Mouse (Mus musculus) liver, postnatal 0 days (tissue): ENCODE measurements around the gene Atrn.

Experiments
- CTCF ChIP-seq: sonication (generic); IDR thresholded peaks from 2 replicates; pipeline ENCODE4 v1.5.1; 2016; ENCODE audit warnings: antibody characterized with exemption, low read depth
- EP300 ChIP-seq: IDR thresholded peaks from 2 replicates; pipeline ENCODE4 v1.6.1; 2016; ENCODE audit warnings: antibody characterized with exemption, low read depth, mild to moderate bottlenecking

GRCm38 (mm10) chr2:130924950-130925349 lies 18.7 kb downstream of the Atrn start:
- TF ChIP-seq CTCF (no peak), EP300 (no peak)
